Mouse (Mus musculus) cerebellum, adult 2 months (tissue): ENCODE measurements around the gene Spata18.

Experiments
- CTCF ChIP-seq: fragments of 200-500 bp; IDR thresholded peaks from 2 replicates; pipeline ENCODE4 v1.5.1; 2011; ENCODE audit warnings: low read depth, mild to moderate bottlenecking, control low read depth, low read length, moderate library complexity, borderline replicate concordance; ENCODE audit not compliant: insufficient read depth
- POLR2A ChIP-seq: fragments of 200-500 bp; IDR thresholded peaks from 2 replicates; pipeline ENCODE4 v1.6.1; 2011; ENCODE audit warnings: low read length, control low read depth, borderline replicate concordance; ENCODE audit not compliant: insufficient read depth

DNA sequence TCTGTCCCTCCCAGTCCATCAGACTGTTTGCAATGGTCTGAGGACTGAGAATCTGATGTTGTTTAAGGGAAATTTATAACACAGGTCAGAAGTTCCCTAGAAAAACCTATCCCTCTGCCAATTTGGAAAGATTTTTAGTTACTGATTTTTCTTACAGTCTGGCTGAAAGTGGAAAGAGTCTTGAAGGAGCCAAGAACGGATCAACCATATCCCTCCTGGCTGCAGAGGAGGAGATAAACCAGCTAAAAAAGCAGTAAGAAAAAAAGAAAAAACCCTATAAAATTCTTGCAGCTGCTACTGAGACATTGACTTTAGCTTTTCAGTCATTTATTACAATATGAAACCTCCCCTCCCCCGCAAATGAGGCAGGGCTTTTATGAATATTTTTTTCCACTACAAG, 15.5 kb downstream of the Spata18 start:
- no peak for TF ChIP-seq POLR2A
- no peak for TF ChIP-seq CTCF
